Mouse (Mus musculus) lung, adult 10 weeks (tissue): Measurements from ENCODE around the gene Olfr221. TPM values are rescaled to one million over a fixed set of nuclear protein-coding genes. Genes with fewer than 3 reads are reported as not detected.

Source experiments
- polyA plus RNA-seq: library from polyadenylated mRNA; stranded (reverse); fragments of 350-450 nt; fragmentation: Illumina TruSeq; extraction: RNeasy Lipid Tissue Mini Kit (QIAGEN cat#74804); gene quantifications from one replicate; pipeline ENCODE4 v1.2.3, GENCODE M21; 2014; ENCODE audit warnings: low read depth, low replicate concordance; ENCODE audit not compliant: insufficient read depth

Gene Olfr221
- not detected for polyA plus RNA-seq

DNA sequence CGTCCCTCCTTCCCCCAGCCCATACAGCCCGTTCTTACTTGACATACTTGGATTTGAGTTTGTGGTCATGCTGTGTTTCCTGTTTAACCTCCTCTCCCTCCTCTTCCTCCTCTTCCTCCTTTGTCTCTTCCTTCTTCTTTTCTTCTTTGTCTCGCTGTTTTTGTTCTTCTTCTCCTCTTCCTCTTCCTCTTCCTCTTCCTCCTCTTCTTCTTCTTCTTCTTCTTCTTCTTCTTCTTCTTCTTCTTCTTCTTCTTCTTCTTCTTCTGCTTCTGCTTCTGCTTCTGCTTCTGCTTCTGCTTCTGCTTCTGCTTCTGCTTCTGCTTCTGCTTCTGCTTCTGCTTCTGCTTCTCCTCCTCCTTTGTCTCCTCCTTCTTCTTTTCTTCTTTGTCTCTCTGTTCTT is at the start of gene Olfr221:
Gene Olfr221 (minus strand): TSS at position 101 of the 400 bp plus-strand sequence.

DNA sequence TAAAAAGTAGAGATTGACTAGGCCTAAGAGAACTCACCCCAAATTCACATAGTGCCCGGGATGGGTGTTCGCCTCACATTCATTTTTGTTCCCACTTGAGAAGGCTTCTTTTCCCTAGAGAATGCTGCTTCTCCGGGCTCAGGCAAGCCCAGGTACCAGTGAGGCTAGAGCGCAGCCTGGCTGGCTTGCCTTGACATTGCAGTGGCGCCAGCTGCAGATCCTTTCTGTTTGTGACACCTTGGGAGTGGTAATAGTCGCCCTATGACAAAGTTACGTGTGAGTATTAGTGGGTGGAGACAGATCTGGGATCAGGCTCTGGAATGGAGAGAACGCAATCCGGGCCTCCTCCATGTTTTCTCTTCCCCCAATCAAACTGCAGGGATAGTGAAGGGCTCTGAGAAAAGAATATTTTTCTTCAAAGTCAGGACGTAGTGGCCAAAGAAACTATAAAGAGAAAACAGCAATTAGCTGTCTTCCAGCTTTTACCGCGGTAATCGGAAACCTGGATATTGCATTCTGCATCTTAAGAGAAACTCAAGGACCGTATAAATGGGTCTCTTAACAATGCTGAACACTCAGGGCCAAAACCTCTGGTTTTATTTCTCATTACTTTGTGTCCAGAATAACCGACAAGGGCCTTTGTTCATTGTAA is 21.6 kb downstream of the Olfr221 start, which contains the start of gene Zfp219:
Gene Zfp219 (minus strand): TSS at position 248 of the 652 bp plus-strand sequence.

DNA sequence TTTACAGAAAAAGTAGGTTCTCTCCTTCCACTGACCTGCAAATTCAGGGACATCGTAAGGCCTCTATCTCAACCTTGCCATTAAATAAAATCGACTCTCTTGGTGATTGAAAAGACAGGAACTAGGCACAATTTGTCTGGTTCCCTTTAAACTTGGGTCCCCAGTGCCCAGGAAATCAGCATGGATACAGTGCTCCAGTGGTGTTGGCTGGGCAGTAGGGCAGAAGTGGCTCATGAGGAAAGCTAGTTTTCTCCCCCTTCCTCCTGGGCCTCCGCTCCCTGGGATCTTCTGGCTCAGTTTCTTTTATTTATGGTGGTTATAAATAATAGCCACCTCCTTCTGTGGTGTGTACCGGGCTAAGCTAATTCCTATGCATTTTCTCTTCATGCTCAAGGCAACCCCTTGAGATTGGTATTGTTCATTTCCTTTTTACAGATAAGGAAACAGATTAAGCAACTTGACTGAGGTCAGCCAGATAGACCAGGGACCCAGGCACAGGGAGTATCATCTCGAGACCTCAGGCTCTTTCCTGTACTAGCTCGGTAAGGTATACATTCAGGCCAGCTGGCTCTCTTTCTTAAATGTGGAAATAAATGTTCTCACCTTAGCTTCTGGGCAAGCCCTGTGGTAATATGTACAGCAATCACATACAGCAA is 26.7 kb downstream of the Olfr221 start, which contains the start of gene Tmem253:
Gene Tmem253 (plus strand): TSS at position 214 of the 656 bp plus-strand sequence.

DNA sequence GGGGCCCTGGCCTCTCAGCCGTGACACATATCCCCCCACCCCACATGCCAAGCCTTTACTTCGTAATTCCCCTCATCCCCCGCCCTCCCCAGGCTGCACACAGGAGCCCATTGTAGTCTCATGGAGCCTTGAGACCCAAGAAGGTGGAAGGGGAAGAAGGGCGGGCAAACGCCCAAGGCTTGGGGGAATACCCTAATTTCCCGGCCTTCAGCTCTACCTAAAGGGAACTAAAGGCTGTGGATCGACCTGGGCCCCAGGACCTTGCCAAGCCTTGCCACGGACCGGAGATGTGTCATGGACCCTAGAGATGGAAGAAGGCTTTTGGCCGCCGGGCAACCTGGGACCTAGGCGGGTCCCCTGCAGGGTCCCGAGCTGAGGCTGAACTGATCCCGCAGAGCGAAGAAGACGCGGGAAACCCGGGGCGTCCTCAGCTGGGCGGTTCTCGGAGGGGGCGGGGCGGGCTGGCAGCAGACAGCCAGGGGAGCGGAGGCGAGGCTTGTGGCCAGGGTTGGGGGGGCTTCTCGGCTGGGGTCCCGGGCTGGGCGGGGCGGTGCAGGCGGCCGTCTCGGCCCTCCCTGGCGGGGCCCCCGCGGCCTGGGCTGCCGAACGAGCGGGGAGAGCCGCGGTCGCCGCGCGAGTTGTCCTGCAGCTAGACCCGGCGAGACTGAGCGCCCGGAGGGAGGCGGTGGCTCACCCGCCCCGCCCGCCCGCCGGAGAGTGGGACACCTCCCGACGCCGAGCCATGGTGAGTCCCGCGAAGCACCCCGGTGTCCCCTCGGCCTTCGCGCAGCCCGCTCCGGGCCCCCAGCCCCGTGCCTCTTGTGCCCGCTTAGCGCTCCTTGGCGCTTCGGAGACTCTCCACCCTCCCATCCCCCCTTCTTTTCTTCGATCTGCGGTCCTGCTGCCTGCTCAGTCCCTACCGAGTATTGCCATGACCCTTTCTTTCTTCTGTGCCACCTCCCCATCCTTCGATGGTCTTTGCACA is 57.7 kb downstream of the Olfr221 start, which contains the start of gene Arhgef40:
Gene Arhgef40 (plus strand): TSS at position 473 of the 985 bp plus-strand sequence.

Other genes with a start within 250 kb of the Olfr221 start
- gene AY358078, start 242.4 kb downstream of the Olfr221 start, polyA plus RNA-seq, result not detected
- gene Ear6, start 188.8 kb downstream of the Olfr221 start, polyA plus RNA-seq, result 0.64 TPM
- gene Mettl17, start 157.6 kb downstream of the Olfr221 start, polyA plus RNA-seq, result 14.0 TPM
- gene Slc39a2, start 149.6 kb downstream of the Olfr221 start, polyA plus RNA-seq, result 1.9 TPM
- gene Ndrg2, start 128.3 kb downstream of the Olfr221 start, polyA plus RNA-seq, result 80.7 TPM
- not detected for gene Tppp2, start 124.0 kb downstream of the Olfr221 start, polyA plus RNA-seq
- gene Rnase13, start 119.7 kb downstream of the Olfr221 start, polyA plus RNA-seq, result not detected
- 27.4 TPM for gene Arhgef40, start 57.7 kb downstream of the Olfr221 start, polyA plus RNA-seq
- gene Tmem253, start 26.8 kb downstream of the Olfr221 start, polyA plus RNA-seq, result 0.62 TPM
- gene Zfp219, start 21.7 kb downstream of the Olfr221 start, polyA plus RNA-seq, result 23.2 TPM
- gene Hnrnpc, start 61.6 kb upstream of the Olfr221 start, polyA plus RNA-seq, result 154 TPM
- 2.1 TPM for gene Rpgrip1, start 68.2 kb upstream of the Olfr221 start, polyA plus RNA-seq
- 16.2 TPM for gene Supt16, start 155.0 kb upstream of the Olfr221 start, polyA plus RNA-seq
- gene Chd8, start 215.3 kb upstream of the Olfr221 start, polyA plus RNA-seq, result 20.9 TPM
- gene Tox4, start 236.7 kb upstream of the Olfr221 start, polyA plus RNA-seq, result 14.8 TPM
- 7.0 TPM for gene Rab2b, start 237.1 kb upstream of the Olfr221 start, polyA plus RNA-seq